Mouse (Mus musculus): ENCODE data around the gene Gngt2.
A peak's percentile ranks its signal among the peaks of the same experiment; 100 is the strongest.

The Gngt2 gene

GRCm38 (mm10) chr11:95837059-95837458 is at the start of gene Gngt2:
Gene Gngt2 (plus strand): TSS chr11:95837216.
- no peak for DNase-seq (ENCODE audit: low spot score)

- no peak for DNase-seq (ENCODE audit: low spot score)
These were observed 47.5 kb upstream of the Gngt2 start for GRCm38 (mm10) chr11:95789451-95789891.

GRCm38 (mm10) chr11:95791787-95792186 is 45.2 kb upstream of the Gngt2 start:
- no peak for DNase-seq (ENCODE audit: low spot score)

GRCm38 (mm10) chr11:95792950-95793509 is 44.0 kb upstream of the Gngt2 start:
- DNase-seq (ENCODE audit: low spot score), result peak; percentile 69

GRCm38 (mm10) chr11:95794201-95794600 is 42.8 kb upstream of the Gngt2 start:
- no peak for DNase-seq (ENCODE audit: low spot score)

GRCm38 (mm10) chr11:95795582-95795981 is 41.4 kb upstream of the Gngt2 start:
- DNase-seq (ENCODE audit: low spot score), result no peak

- no peak for DNase-seq (ENCODE audit: low spot score)
These were observed 32.0 kb upstream of the Gngt2 start for GRCm38 (mm10) chr11:95805010-95805409.

- peak; percentile 68 for DNase-seq (ENCODE audit: low spot score)
These were observed 31.5 kb upstream of the Gngt2 start for GRCm38 (mm10) chr11:95805527-95805926.

- DNase-seq (ENCODE audit: low spot score), result no peak
These were observed 29.1 kb upstream of the Gngt2 start for GRCm38 (mm10) chr11:95807884-95808283.

GRCm38 (mm10) chr11:95808448-95809011 is 28.5 kb upstream of the Gngt2 start:
- peak; percentile 90 for DNase-seq (ENCODE audit: low spot score)

- no peak for DNase-seq (ENCODE audit: low spot score)
These were observed 27.4 kb upstream of the Gngt2 start for GRCm38 (mm10) chr11:95809603-95810002.

- no peak for DNase-seq (ENCODE audit: low spot score)
These were observed 26.2 kb upstream of the Gngt2 start for GRCm38 (mm10) chr11:95810828-95811227.

GRCm38 (mm10) chr11:95811741-95812140 is 25.3 kb upstream of the Gngt2 start:
- no peak for DNase-seq (ENCODE audit: low spot score)

- no peak for DNase-seq (ENCODE audit: low spot score)
These were observed 24.8 kb upstream of the Gngt2 start for GRCm38 (mm10) chr11:95812224-95812623.

- DNase-seq (ENCODE audit: low spot score), result no peak
These were observed 22.9 kb upstream of the Gngt2 start for GRCm38 (mm10) chr11:95814101-95814500.

GRCm38 (mm10) chr11:95814857-95815256 is 22.2 kb upstream of the Gngt2 start:
- no peak for DNase-seq (ENCODE audit: low spot score)

- DNase-seq (ENCODE audit: low spot score), result no peak
These were observed 21.6 kb upstream of the Gngt2 start for GRCm38 (mm10) chr11:95815412-95815811.

GRCm38 (mm10) chr11:95819138-95819537 is 17.9 kb upstream of the Gngt2 start:
- DNase-seq (ENCODE audit: low spot score), result no peak

- no peak for DNase-seq (ENCODE audit: low spot score)
These were observed 15.5 kb upstream of the Gngt2 start for GRCm38 (mm10) chr11:95821511-95821910.

- DNase-seq (ENCODE audit: low spot score), result no peak
These were observed 14.6 kb upstream of the Gngt2 start for GRCm38 (mm10) chr11:95822437-95822836.

- DNase-seq (ENCODE audit: low spot score), result peak; percentile 86
These were observed 12.7 kb upstream of the Gngt2 start, which contains the start of gene Phospho1 for GRCm38 (mm10) chr11:95824071-95824876. Gene Phospho1 (plus strand): TSS chr11:95824499.

- no peak for DNase-seq (ENCODE audit: low spot score)
These were observed 12.2 kb upstream of the Gngt2 start for GRCm38 (mm10) chr11:95824877-95825243.

GRCm38 (mm10) chr11:95825625-95826024 is 11.4 kb upstream of the Gngt2 start:
- no peak for DNase-seq (ENCODE audit: low spot score)
